Mouse (Mus musculus): ENCODE measurements at regions not wholly inside any gene's neighbourhood (a gene's known extent, or its start where the extent isn't known, plus 50 kb on each side); places are given as distances from the start of the nearest gene placed in this dataset.

DNA sequence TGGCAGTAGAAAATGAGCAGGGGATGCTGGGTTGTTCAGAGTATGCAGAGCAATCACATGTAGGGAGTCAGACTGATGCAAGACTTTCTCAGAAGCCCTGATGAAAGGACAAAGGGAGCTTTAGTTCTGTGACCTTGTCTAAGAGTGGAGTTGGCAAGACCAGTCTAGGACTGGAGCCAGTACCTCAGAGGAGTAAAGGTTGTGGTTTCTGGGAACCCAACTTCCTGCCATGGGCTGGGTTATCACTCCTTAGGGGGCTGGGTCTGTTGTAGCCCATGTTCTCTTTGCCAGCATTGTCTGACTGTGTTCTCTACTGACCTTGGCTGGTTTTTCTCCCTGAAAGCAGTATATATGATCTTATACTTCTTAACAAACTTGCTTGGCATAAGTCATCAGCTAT, 453.1 kb upstream of the Cwc22 start:
- no peak for TF ChIP-seq CTCF (IDR thresholded peaks at IDR 0.05)
- TF ChIP-seq EP300 (IDR thresholded peaks at IDR 0.05) = no peak

Data from lung, postnatal 0 days (tissue).